Mouse (Mus musculus) liver, adult 2 months (tissue): Measurements from ENCODE around the gene Lime1. TPM values are rescaled to one million over a fixed set of nuclear protein-coding genes. Genes with fewer than 3 reads are reported as not detected.

ENCODE experiments used
- DNase-seq: peaks from one replicate; pipeline ENCODE4 v3.0.0-alpha.2; 2011; ENCODE audit warnings: low read depth, low spot score; ENCODE audit errors: extremely low read depth
- H3K27ac ChIP-seq: fragments of 200-500 bp; replicated peaks from 2 replicates; pipeline ENCODE4 v1.5.1; 2012; ENCODE audit warnings: low read depth, mild to moderate bottlenecking, control low read depth, inconsistent platforms, low read length; ENCODE audit not compliant: insufficient read depth
- H3K27me3 ChIP-seq: fragments of 200-500 bp; 2 replicates; pipeline ENCODE4 v1.6.1; 2012; ENCODE audit warnings: mild to moderate bottlenecking, moderate library complexity, low read length, inconsistent platforms; ENCODE audit not compliant: control insufficient read depth, insufficient read depth
- H3K36me3 ChIP-seq: fragments of 200-500 bp; 2 replicates; pipeline ENCODE4 v1.6.1; 2012; ENCODE audit warnings: low read length, inconsistent platforms; ENCODE audit not compliant: control insufficient read depth, insufficient read depth
- H3K4me1 ChIP-seq: fragments of 200-500 bp; 2 replicates; pipeline ENCODE4 v1.6.1; 2011; ENCODE audit warnings: low read length; ENCODE audit not compliant: control insufficient read depth, insufficient read depth
- H3K4me3 ChIP-seq: fragments of 200-500 bp; 2 replicates; pipeline ENCODE4 v1.5.1; 2011; ENCODE audit warnings: low read depth, mild to moderate bottlenecking, control low read depth, low read length, moderate library complexity; ENCODE audit not compliant: insufficient read depth
- H3K79me2 ChIP-seq: fragments of 200-500 bp; 2 replicates; pipeline ENCODE4 v1.6.1; 2012; ENCODE audit warnings: inconsistent platforms, mild to moderate bottlenecking, low read length, moderate library complexity; ENCODE audit not compliant: control insufficient read depth, insufficient read depth
- H3K9ac ChIP-seq: fragments of 200-500 bp; 2 replicates; pipeline ENCODE4 v1.6.1; 2012; ENCODE audit warnings: low read depth, mild to moderate bottlenecking, control low read depth, inconsistent platforms, low read length
- CTCF ChIP-seq: fragments of 200-500 bp; IDR thresholded peaks from 2 replicates; pipeline ENCODE4 v1.5.1; 2011; ENCODE audit warnings: low read depth, low read length, control low read depth
- POLR2A ChIP-seq: fragments of 200-500 bp; IDR thresholded peaks from 2 replicates; pipeline ENCODE4 v1.6.1; 2011; ENCODE audit warnings: low read length, control low read depth; ENCODE audit not compliant: insufficient read depth; ENCODE audit errors: extremely low read depth
- WGBS: fragments of 180-500 bp; shearing (Covaris S2); methylation state at CpG from one replicate; pipeline ENCODE4 v1.1.7; 2018; 5-methylcytosine and 5-hydroxymethylcytosine counted together
- polyA plus RNA-seq: library from polyadenylated mRNA; depleted of rRNA; stranded (reverse); fragments of >200 nt; gene quantifications from 2 replicates; pipeline ENCODE4 v1.2.3, GENCODE M21; 2012
- total RNA-seq: library from RNA; depleted of rRNA; stranded (reverse); fragments of >200 nt; gene quantifications from 2 replicates; pipeline ENCODE4 v1.2.3, GENCODE M21; 2014

The Lime1 gene
- total and polyA plus RNA-seq, 2 experiments: 9.7 to 36.9 TPM

DNA sequence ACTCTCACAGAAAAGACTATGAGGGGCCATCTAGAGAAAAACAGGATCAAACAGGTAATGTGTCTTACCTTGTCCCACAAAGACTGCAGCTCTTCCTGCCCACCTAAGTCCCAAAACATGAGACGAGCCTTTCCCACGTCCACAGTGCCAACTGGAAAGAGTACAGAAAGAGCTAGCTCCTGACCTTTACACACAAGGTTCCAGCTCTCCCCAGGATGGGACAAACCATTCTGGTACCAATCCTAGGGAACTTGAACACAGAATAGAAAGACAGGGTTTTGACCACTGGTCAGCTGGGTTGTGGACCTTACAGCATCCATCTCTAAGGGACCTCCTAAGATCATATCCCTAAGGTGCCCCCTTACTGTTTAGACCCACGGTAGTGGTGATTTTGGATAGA, 15.9 kb upstream of the Lime1 start:
- H3K4me1 ChIP-seq: peaks cover 14% of the 10 kb centered on the region
- H3K27ac ChIP-seq: no peak overlapping the region
- H3K9ac ChIP-seq: no peak overlapping the region
- no peak overlapping the region for H3K4me3 ChIP-seq
- H3K27me3 ChIP-seq: no peaks in the 10 kb centered on the region
- TF ChIP-seq POLR2A (no peak), CTCF (no peak)
- 40% methylated on average over 3 of the region's 3 CpGs for WGBS
- DNase-seq: no peak
- H3K36me3 ChIP-seq: peaks cover 16% of the 10 kb centered on the region
- peaks cover 7% of the 10 kb centered on the region; the same call in 1 of the 2 replicates for H3K79me2 ChIP-seq

DNA sequence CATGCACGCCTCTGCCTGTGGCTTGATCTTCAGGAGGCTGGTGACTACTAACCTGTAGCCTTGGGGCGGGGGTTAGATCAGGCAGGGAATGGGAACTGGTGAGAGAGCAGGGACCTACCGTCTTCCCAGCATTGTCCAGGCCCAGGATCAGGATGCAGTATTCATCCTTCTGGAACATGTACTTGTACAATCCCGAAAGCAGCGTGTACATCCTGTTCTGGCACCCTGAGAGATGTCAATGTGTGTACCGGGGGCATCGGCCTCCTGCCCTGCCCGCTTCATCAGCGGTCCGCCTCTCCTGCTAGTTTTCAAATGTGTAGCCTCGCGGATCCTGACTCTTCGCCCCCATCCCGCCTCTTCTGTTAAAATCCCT, 15.4 kb upstream of the Lime1 start:
- Histone ChIP-seq H3K4me3 (peak overlapping the region; percentile 87), H3K27ac (peak overlapping the region; percentile 37; the same call in 1 of the 2 replicates), H3K4me1 (peaks cover 14% of the 10 kb centered on the region), H3K27me3 (no peaks in the 10 kb centered on the region), H3K36me3 (peaks cover 16% of the 10 kb centered on the region), H3K79me2 (peaks cover 7% of the 10 kb centered on the region; the same call in 1 of the 2 replicates), H3K9ac (peak overlapping the region; percentile 95)
- TF ChIP-seq POLR2A (no peak), CTCF (no peak)
- DNase-seq: no peak
- 6% methylated on average over 14 of the region's 14 CpGs for WGBS

DNA sequence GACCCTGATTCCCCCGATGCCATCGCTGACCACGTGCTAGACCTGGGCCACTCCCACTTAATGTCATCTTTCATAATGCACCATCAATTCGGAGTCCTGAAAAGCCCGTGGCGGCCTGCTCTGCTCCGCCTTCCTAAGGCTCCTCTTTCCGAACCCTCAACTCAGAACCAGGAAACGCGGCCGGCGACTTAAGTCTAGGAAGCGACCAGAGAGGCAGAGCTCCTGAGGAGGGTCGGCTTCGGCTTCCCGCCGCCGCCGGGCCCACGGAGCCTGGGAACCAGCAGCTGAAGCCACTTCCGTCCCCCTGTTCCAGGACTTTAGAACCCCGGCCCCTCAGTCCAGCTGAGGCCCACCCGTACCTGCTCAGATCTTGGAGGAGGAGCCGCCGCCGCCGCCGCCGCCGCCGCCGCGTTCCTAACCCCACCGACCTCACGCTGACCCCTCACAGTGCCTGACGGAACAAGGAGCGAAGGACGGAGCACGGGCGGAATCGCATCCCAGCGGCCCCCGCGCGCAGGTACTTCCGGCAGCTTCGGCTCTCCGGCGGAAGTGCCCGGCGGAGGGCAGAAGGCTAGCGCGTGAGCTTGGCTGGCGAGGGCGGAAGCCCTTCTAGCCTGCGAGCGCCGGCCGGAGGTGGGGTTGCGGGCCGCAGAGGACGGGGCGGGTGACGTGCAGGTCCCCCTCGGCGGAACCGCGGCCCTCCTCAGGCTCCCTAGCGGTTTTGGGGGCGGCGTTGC, 14.8 kb upstream of the Lime1 start, which contains the start of the genes Zgpat and Arfrp1:
Gene Zgpat, plus strand, starts transcription at position 69 of the 737 bp plus-strand sequence.
Gene Arfrp1, minus strand, starts transcription at position 545 of the 737 bp plus-strand sequence.
- peak; percentile 78 for DNase-seq
- H3K27ac ChIP-seq: peak within 1 kb of the TSS; percentile 79
- under 1% methylated on average over 71 of the region's 71 CpGs for WGBS
- TF ChIP-seq POLR2A (peak; percentile 55; the same call in 1 of the 2 replicates), CTCF (no peak)
- H3K4me3 ChIP-seq: peak within 1 kb of the TSS; percentile 87
- peaks cover 11% of the 10 kb centered on the region; the same call in 1 of the 2 replicates for H3K79me2 ChIP-seq
- peaks cover 14% of the 10 kb centered on the region for H3K4me1 ChIP-seq
- peaks cover 15% of the 10 kb centered on the region for H3K36me3 ChIP-seq
- H3K27me3 ChIP-seq: no peaks in the 10 kb centered on the region
- H3K9ac ChIP-seq: peak within 1 kb of the TSS; percentile 95

DNA sequence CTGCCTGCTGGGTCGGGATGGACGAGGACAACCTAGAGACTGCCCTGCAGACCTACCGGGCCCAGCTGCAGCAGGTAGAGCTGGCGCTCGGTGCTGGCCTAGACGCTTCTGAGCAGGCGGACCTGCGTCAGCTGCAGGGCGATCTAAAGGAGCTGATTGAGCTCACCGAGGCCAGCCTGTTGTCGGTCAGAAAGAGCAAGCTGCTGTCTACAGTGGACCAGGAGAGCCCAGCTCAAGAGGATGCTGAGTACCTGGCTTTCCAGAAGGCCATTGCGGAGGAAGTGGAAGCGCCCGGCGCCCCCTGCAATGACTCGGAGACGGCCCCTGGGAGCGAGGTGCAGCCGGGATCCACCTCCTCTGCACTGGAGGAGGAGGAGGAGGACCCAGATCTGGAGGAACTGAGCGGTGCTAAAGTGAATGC, 14.2 kb upstream of the Lime1 start:
- under 1% methylated on average over 20 of the region's 20 CpGs for WGBS
- TF ChIP-seq CTCF: no peak
- TF ChIP-seq POLR2A: no peak
- peak overlapping the region; percentile 82 for H3K9ac ChIP-seq
- peak overlapping the region; percentile 87 for H3K4me3 ChIP-seq
- peak overlapping the region; percentile 79 for H3K27ac ChIP-seq
- no peaks in the 10 kb centered on the region for H3K27me3 ChIP-seq
- H3K79me2 ChIP-seq: peaks cover 13% of the 10 kb centered on the region; the same call in 1 of the 2 replicates
- DNase-seq: peak; percentile 49
- peaks cover 14% of the 10 kb centered on the region for H3K4me1 ChIP-seq
- H3K36me3 ChIP-seq: peaks cover 9% of the 10 kb centered on the region

DNA sequence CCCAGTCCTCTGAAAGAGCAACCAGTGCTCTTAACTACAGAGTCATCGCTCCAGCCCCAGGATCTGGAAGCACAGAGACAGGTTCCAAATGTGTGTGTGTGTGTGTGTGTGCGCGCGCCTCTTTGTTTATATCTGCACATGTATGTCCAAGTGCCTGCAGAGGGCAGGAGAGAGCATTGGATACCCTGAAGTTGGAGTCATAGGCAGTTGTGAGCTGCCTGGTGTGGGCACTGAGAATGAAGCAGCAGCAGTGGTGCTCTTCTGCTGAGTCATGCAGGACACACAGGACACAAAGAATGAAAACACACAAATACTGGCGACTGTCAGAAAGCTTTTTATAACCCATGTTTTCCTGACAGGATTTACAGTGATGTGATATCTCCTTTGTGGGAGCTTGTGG, 9.9 kb upstream of the Lime1 start:
- Histone ChIP-seq H3K4me3 (no peak overlapping the region), H3K9ac (no peak overlapping the region), H3K27me3 (no peaks in the 10 kb centered on the region), H3K79me2 (peaks cover 20% of the 10 kb centered on the region; the same call in 1 of the 2 replicates), H3K36me3 (no peaks in the 10 kb centered on the region; the same call in 1 of the 2 replicates), H3K27ac (no peak overlapping the region), H3K4me1 (peaks cover 12% of the 10 kb centered on the region)
- DNase-seq: peak; percentile 18
- 91% methylated on average over 5 of the region's 5 CpGs for WGBS
- TF ChIP-seq POLR2A: no peak

DNA sequence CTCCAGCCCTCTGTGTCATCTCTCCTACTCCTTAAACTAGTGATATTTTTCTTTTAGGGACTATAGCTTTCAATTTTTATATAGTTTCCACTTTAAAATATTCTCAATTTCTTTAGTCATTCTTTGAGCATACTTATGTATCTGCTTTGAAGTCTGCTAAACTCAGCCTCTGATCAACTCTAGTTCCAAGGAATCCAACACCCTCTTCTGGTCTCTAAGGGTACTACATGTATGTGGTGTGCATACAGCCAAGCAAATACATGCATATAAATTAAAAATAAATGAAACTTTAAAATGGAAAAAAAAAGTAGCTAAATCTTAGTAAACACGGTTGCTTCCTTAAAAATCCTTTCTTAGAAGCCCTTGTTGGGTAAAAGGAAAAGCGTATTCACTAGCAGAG, 4.1 kb upstream of the Lime1 start:
- 92% methylated on average over 2 of the region's 2 CpGs for WGBS
- DNase-seq: peak; percentile 49
- TF ChIP-seq POLR2A: no peak
- no peak for TF ChIP-seq CTCF

More for the DNA sequence above, 4.1 kb upstream of the Lime1 start:
- peaks cover 9% of the 10 kb centered on the region for H3K36me3 ChIP-seq
- H3K27me3 ChIP-seq: no peaks in the 10 kb centered on the region
- H3K9ac ChIP-seq: no peak overlapping the region
- H3K79me2 ChIP-seq: peaks cover 8% of the 10 kb centered on the region; the same call in 1 of the 2 replicates
- H3K4me1 ChIP-seq: peaks cover 3% of the 10 kb centered on the region
- no peak overlapping the region for H3K4me3 ChIP-seq
- no peak overlapping the region for H3K27ac ChIP-seq
